Mouse (Mus musculus) forebrain, embryonic 11.5 days (tissue): ENCODE measurements at regions not wholly inside any gene's neighbourhood (a gene's known extent, or its start where the extent isn't known, plus 50 kb on each side); places are given as distances from the start of the nearest gene placed in this dataset.

ENCODE experiments used
- ATAC-seq: fragments of 200-750 bp; cut with Nextera tagmentation; replicated peaks from 2 replicates; pipeline ENCODE4 v1.8.0; 2017; ENCODE audit warnings: moderate TSS enrichment; ENCODE audit not compliant: low FRiP score
- DNase-seq: peaks from one replicate; pipeline ENCODE4 v3.0.0-alpha.2; 2017; ENCODE audit warnings: low spot score
- H3K27ac ChIP-seq: fragments of 300-500 bp; sonication (generic); 2 replicates; pipeline ENCODE4 v1.5.1; 2014; ENCODE audit warnings: low read depth, low read length
- H3K27me3 ChIP-seq: fragments of 300-500 bp; sonication (generic); 2 replicates; pipeline ENCODE4 v1.6.1; 2014; ENCODE audit warnings: mild to moderate bottlenecking, low read length, mixed read lengths; ENCODE audit not compliant: control insufficient read depth, insufficient read depth
- H3K36me3 ChIP-seq: fragments of 300-500 bp; sonication (generic); 2 replicates; pipeline ENCODE4 v1.6.1; 2014; ENCODE audit warnings: mild to moderate bottlenecking, low read length, moderate library complexity, mixed read lengths; ENCODE audit not compliant: control insufficient read depth, insufficient read depth
- H3K4me1 ChIP-seq: fragments of 300-500 bp; sonication (generic); replicated peaks from 2 replicates; pipeline ENCODE4 v1.6.1; 2014; ENCODE audit warnings: low read length, mixed read lengths; ENCODE audit not compliant: control insufficient read depth, insufficient read depth
- H3K4me2 ChIP-seq: fragments of 300-500 bp; sonication (generic); 2 replicates; pipeline ENCODE4 v1.6.1; 2014; ENCODE audit warnings: low read depth, mild to moderate bottlenecking, low read length, moderate library complexity, mixed read lengths; ENCODE audit not compliant: severe bottlenecking
- H3K4me3 ChIP-seq: fragments of 300-500 bp; sonication (generic); 2 replicates; pipeline ENCODE4 v1.5.1; 2014; ENCODE audit warnings: low read depth, low read length
- H3K9ac ChIP-seq: fragments of 300-500 bp; sonication (generic); 2 replicates; pipeline ENCODE4 v1.6.1; 2014; ENCODE audit warnings: low read length
- H3K9me3 ChIP-seq: fragments of 300-500 bp; sonication (generic); 2 replicates; pipeline ENCODE4 v1.6.1; 2016; ENCODE audit warnings: low read length, mixed read lengths; ENCODE audit not compliant: control insufficient read depth
- WGBS: fragments of 180-500 bp; shearing (Covaris S2); extraction: QIAGEN DNeasy Blood & Tissue Kit; methylation state at CpG from one replicate; pipeline ENCODE4 v1.1.7; 2014; 5-methylcytosine and 5-hydroxymethylcytosine counted together

GRCm38 (mm10) chr8:25429846-25430482 lies 605.8 kb upstream of the Adam5 start:
- Histone ChIP-seq H3K27ac (no peak overlapping the region), H3K9ac (0 out of 2 replicates have a peak overlapping the region, but pooled peaks have one; percentile 6)

GRCm38 (mm10) chr8:25428761-25429160 lies 604.6 kb upstream of the Adam5 start:
- 71% methylated on average over 2 of the region's 2 CpGs for WGBS
- H3K4me3 ChIP-seq: no peak overlapping the region
- H3K4me2 ChIP-seq: no peak overlapping the region
- H3K27me3 ChIP-seq: no peaks in the 10 kb centered on the region
- H3K9ac ChIP-seq: no peak overlapping the region
- H3K36me3 ChIP-seq: no peaks in the 10 kb centered on the region
- DNase-seq (no peak), ATAC-seq (no peak)
- peaks cover 12% of the 10 kb centered on the region for H3K4me1 ChIP-seq
- no peak overlapping the region for H3K27ac ChIP-seq
- H3K9me3 ChIP-seq: peaks cover 7% of the 10 kb centered on the region; the same call in 1 of the 2 replicates

More at GRCm38 (mm10) chr8:25429846-25430482, 605.8 kb upstream of the Adam5 start:
- peak; percentile 55 for ATAC-seq
- H3K4me3 ChIP-seq: no peak overlapping the region
- H3K36me3 ChIP-seq: no peaks in the 10 kb centered on the region
- DNase-seq: no peak
- H3K9me3 ChIP-seq: peaks cover 7% of the 10 kb centered on the region; the same call in 1 of the 2 replicates
- no peaks in the 10 kb centered on the region for H3K27me3 ChIP-seq
- H3K4me2 ChIP-seq: no peak overlapping the region
- 63% methylated on average over 19 of the region's 19 CpGs for WGBS
- peaks cover 12% of the 10 kb centered on the region for H3K4me1 ChIP-seq

- Histone ChIP-seq H3K27ac (no peak overlapping the region), H3K4me2 (no peak overlapping the region), H3K27me3 (no peaks in the 10 kb centered on the region), H3K4me1 (peaks cover 12% of the 10 kb centered on the region), H3K36me3 (no peaks in the 10 kb centered on the region), H3K9me3 (no peaks in the 10 kb centered on the region), H3K4me3 (no peak overlapping the region), H3K9ac (no peak overlapping the region)
- no peak for ATAC-seq
- 57% methylated on average over 1 of the region's 1 CpGs for whole genome bisulfite sequencing
- no peak for DNase-seq
These were observed 602.0 kb upstream of the Adam5 start for GRCm38 (mm10) chr8:25426207-25426606.

DNA sequence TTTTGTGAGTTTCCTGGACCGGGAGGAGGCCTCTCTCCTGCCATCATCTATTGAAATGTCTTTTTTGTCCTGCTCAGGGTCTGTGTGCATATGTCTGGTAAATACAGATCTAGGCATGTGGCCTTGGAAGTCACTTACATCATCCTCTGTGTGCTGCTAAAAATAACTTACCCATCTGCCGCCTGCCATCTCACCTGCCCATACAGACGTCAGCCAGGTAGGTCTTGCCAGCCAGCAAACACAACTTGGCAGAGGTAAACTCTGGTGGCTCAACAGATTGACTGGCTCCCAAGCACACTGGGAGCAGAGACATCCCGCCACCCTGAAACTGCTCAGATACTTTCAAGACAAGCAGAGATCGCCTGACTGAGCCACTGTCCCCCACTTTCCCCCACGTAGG lies 597.3 kb upstream of the Adam5 start:
- Histone ChIP-seq H3K4me3 (no peak overlapping the region), H3K27me3 (no peaks in the 10 kb centered on the region), H3K9ac (no peak overlapping the region), H3K4me1 (no peaks in the 10 kb centered on the region; the same call in 1 of the 2 replicates), H3K4me2 (no peak overlapping the region), H3K27ac (no peak overlapping the region), H3K36me3 (no peaks in the 10 kb centered on the region), H3K9me3 (no peaks in the 10 kb centered on the region)
- DNase-seq (no peak), ATAC-seq (no peak)
- 89% methylated on average over 6 of the region's 6 CpGs for WGBS

DNA sequence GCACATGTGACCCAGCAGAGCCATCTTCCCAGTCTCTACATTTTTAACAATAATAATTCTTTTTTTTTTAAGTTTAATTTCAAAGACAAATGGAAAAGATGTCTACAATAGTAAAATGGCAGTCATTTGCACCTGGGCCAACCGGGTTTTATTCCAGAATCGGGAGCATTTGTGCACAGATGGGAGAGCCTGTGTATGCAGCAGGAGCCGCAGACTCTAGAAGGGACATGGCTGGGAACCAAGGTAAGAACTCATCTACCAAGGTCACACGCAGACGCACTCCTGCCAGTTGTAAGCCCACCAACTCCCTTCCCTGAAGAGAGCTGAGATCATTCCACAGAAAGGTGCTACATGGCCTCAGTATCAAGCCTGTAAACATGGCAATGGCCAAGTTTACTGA lies 586.4 kb upstream of the Adam5 start:
- Histone ChIP-seq H3K4me3 (no peak overlapping the region), H3K9ac (no peak overlapping the region), H3K9me3 (no peaks in the 10 kb centered on the region), H3K27ac (no peak overlapping the region), H3K27me3 (no peaks in the 10 kb centered on the region), H3K4me2 (no peak overlapping the region), H3K36me3 (no peaks in the 10 kb centered on the region), H3K4me1 (no peaks in the 10 kb centered on the region)
- ATAC-seq (no peak), DNase-seq (no peak)
- 96% methylated on average over 5 of the region's 5 CpGs for WGBS

- H3K4me1 ChIP-seq: no peaks in the 10 kb centered on the region
- no peak for ATAC-seq
- no peak overlapping the region for H3K4me3 ChIP-seq
- no peak overlapping the region for H3K9ac ChIP-seq
- H3K9me3 ChIP-seq: no peaks in the 10 kb centered on the region
- H3K27ac ChIP-seq: no peak overlapping the region
- DNase-seq: no peak
- no peaks in the 10 kb centered on the region for H3K36me3 ChIP-seq
- 87% methylated on average over 5 of the region's 5 CpGs for WGBS
- H3K27me3 ChIP-seq: no peaks in the 10 kb centered on the region
- no peak overlapping the region for H3K4me2 ChIP-seq
These were observed 583.7 kb upstream of the Adam5 start for GRCm38 (mm10) chr8:25407862-25408261.

- Histone ChIP-seq H3K9ac (no peak overlapping the region), H3K9me3 (no peaks in the 10 kb centered on the region), H3K27ac (no peak overlapping the region), H3K4me1 (peaks cover 30% of the 10 kb centered on the region; the same call in 1 of the 2 replicates), H3K27me3 (no peaks in the 10 kb centered on the region), H3K36me3 (no peaks in the 10 kb centered on the region), H3K4me3 (no peak overlapping the region), H3K4me2 (peak overlapping the region; percentile 15; the same call in 1 of the 2 replicates)
- WGBS: 3% methylated on average over 6 of the region's 6 CpGs
- peak; percentile 69 for ATAC-seq
- DNase-seq: peak; percentile 61
These were observed 568.6 kb upstream of the Adam5 start for GRCm38 (mm10) chr8:25392766-25393166.

DNA sequence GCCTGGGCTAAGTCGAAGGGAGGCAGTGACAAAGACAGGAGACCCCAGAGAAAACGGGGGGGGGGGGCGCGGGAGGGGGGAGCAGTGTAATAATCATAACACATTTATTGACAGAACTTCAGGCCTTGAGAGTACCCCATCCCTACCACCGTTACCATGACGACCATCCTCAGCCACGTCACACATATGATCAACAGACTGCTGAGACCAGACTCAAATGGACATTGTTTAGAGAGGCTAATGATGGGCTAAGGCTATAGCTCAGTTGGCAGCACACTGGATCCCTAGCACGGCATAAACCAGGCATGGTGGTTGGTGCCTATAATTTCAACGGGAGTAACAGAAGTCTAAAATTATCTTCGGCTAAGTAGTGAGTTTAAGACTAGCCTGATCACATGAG lies 565.8 kb upstream of the Adam5 start:
- Histone ChIP-seq H3K9ac (no peak overlapping the region), H3K9me3 (no peaks in the 10 kb centered on the region), H3K4me3 (no peak overlapping the region), H3K4me1 (peaks cover 30% of the 10 kb centered on the region; the same call in 1 of the 2 replicates), H3K27me3 (no peaks in the 10 kb centered on the region), H3K27ac (no peak overlapping the region), H3K4me2 (no peak overlapping the region), H3K36me3 (no peaks in the 10 kb centered on the region)
- ATAC-seq (peak; percentile 40; the same call in 1 of the 2 replicates), DNase-seq (no peak)
- 48% methylated on average over 8 of the region's 10 CpGs for WGBS

DNA sequence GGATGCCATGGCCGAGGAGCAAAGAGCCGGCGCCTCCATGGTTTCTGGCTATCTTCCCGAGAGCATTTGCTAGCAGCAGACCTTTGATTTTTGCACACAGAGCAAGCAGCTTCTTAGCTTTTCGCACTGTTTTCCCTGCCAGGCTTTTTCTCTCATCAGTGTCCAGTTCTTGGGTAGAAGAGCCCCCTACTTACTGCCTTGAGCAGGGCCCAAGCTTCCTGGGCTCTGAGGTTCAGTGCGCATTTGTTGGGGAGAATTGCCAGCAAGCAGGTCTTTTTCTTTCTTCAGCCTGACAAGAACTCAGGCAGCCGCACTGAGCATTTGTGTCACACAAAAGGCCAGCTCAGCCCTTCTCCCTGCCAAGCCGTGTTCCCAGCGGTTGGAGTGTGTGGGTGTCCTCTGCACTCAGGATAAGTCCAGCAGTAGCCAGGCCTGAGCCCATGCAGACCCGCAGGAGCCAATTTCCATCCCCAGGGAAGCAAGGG lies 565.2 kb upstream of the Adam5 start:
- no peaks in the 10 kb centered on the region for H3K9me3 ChIP-seq
- no peak overlapping the region for H3K27ac ChIP-seq
- DNase-seq (no peak), ATAC-seq (no peak; the same call in 1 of the 2 replicates)
- H3K4me2 ChIP-seq: no peak overlapping the region
- H3K36me3 ChIP-seq: no peaks in the 10 kb centered on the region
- H3K27me3 ChIP-seq: no peaks in the 10 kb centered on the region
- no peak overlapping the region for H3K4me3 ChIP-seq
- WGBS: 37% methylated on average over 10 of the region's 10 CpGs
- H3K4me1 ChIP-seq: peaks cover 30% of the 10 kb centered on the region; the same call in 1 of the 2 replicates
- H3K9ac ChIP-seq: peak overlapping the region; percentile 29
